Mouse (Mus musculus): ENCODE data around the gene Insr.
"Not testable (repeated sequence)": the region's sequence is repeated elsewhere in the genome, so short reads cannot be mapped to it uniquely, and the experiment has no call there.

Insr gene

GRCm38 (mm10) chr8:3232601-3233000, 46.8 kb downstream of the Insr start:
- DNase-seq (ENCODE audit: low spot score in 2 of 2) = no peak

GRCm38 (mm10) chr8:3230118-3231060, 49.0 kb downstream of the Insr start:
- DNase-seq (ENCODE audit: low spot score in 2 of 2) = no peak

GRCm38 (mm10) chr8:3227423-3227822, 52.0 kb downstream of the Insr start:
- DNase-seq (ENCODE audit: low spot score in 2 of 2) = no peak

GRCm38 (mm10) chr8:3225731-3226130, 53.7 kb downstream of the Insr start:
- DNase-seq (ENCODE audit: low spot score in 2 of 2) = no peak

- DNase-seq (ENCODE audit: low spot score in 2 of 2) = peak in 1 of 2 experiments; percentile 63
Measured at GRCm38 (mm10) chr8:3225184-3225583, 54.2 kb downstream of the Insr start.

GRCm38 (mm10) chr8:3222636-3222965, 56.8 kb downstream of the Insr start:
- DNase-seq (ENCODE audit: low spot score in 2 of 2) = no peak

- DNase-seq (ENCODE audit: low spot score in 2 of 2) = no peak
Measured at GRCm38 (mm10) chr8:3221960-3222635, 57.3 kb downstream of the Insr start.

GRCm38 (mm10) chr8:3221047-3221959, 58.1 kb downstream of the Insr start:
- DNase-seq (ENCODE audit: low spot score in 2 of 2) = peak; percentile 90 to 92

GRCm38 (mm10) chr8:3220502-3220901, 58.9 kb downstream of the Insr start:
- DNase-seq (ENCODE audit: low spot score in 2 of 2) = no peak

GRCm38 (mm10) chr8:3219921-3220411, 59.5 kb downstream of the Insr start:
- no peak for DNase-seq (ENCODE audit: low spot score in 2 of 2)

- no peak for DNase-seq (ENCODE audit: low spot score in 2 of 2)
Measured at GRCm38 (mm10) chr8:3219266-3219665, 60.2 kb downstream of the Insr start.

GRCm38 (mm10) chr8:3216541-3217092, 62.8 kb downstream of the Insr start:
- DNase-seq (ENCODE audit: low spot score in 2 of 2) = no peak

GRCm38 (mm10) chr8:3215561-3215960, 63.9 kb downstream of the Insr start:
- DNase-seq (ENCODE audit: low spot score in 2 of 2) = peak; percentile 66 to 86

- no peak for DNase-seq (ENCODE audit: low spot score in 2 of 2)
Measured at GRCm38 (mm10) chr8:3214601-3215000, 64.8 kb downstream of the Insr start.

GRCm38 (mm10) chr8:3211456-3211855, 68.0 kb downstream of the Insr start:
- peak; percentile 70 to 79 for DNase-seq (ENCODE audit: low spot score in 2 of 2)

- DNase-seq (ENCODE audit: low spot score in 2 of 2) = no peak
Measured at GRCm38 (mm10) chr8:3209960-3210359, 69.5 kb downstream of the Insr start.

GRCm38 (mm10) chr8:3209268-3209667, 70.1 kb downstream of the Insr start:
- peak; percentile 64 to 79 for DNase-seq (ENCODE audit: low spot score in 2 of 2)

- DNase-seq (ENCODE audit: low spot score in 2 of 2) = no peak
Measured at GRCm38 (mm10) chr8:3208729-3209128, 70.7 kb downstream of the Insr start.

GRCm38 (mm10) chr8:3204758-3205443, 74.5 kb downstream of the Insr start:
- DNase-seq (ENCODE audit: low spot score in 2 of 2) = no peak

GRCm38 (mm10) chr8:3202792-3203191, 76.6 kb downstream of the Insr start:
- no peak for DNase-seq (ENCODE audit: low spot score in 2 of 2)

- DNase-seq (ENCODE audit: low spot score in 2 of 2) = not testable (repeated sequence)
Measured at GRCm38 (mm10) chr8:3194297-3194696, 85.1 kb downstream of the Insr start.
